Mouse (Mus musculus) kidney, embryonic 15.5 days (tissue): Measurements from ENCODE around the gene Cilp2. TPM values are rescaled to one million over a fixed set of nuclear protein-coding genes. Genes with fewer than 3 reads are reported as not detected.

ENCODE experiments used
- ATAC-seq: fragments of 200-750 bp; cut with Nextera tagmentation; replicated peaks from 2 replicates; pipeline ENCODE4 v1.8.0; 2017; ENCODE audit warnings: moderate TSS enrichment; ENCODE audit not compliant: low FRiP score
- H3K27ac ChIP-seq: fragments of 300-500 bp; sonication (generic); 2 replicates; pipeline ENCODE4 v1.5.1; 2015; ENCODE audit warnings: mild to moderate bottlenecking, inconsistent platforms
- H3K27me3 ChIP-seq: fragments of 300-500 bp; sonication (generic); 2 replicates; pipeline ENCODE4 v1.6.1; 2015; ENCODE audit warnings: inconsistent platforms
- H3K36me3 ChIP-seq: fragments of 300-500 bp; sonication (generic); 2 replicates; pipeline ENCODE4 v1.6.1; 2015; ENCODE audit warnings: inconsistent platforms
- H3K4me1 ChIP-seq: fragments of 300-500 bp; sonication (generic); 2 replicates; pipeline ENCODE4 v1.6.1; 2015; ENCODE audit warnings: inconsistent platforms
- H3K4me2 ChIP-seq: fragments of 300-500 bp; sonication (generic); 2 replicates; pipeline ENCODE4 v1.6.1; 2015; ENCODE audit warnings: moderate library complexity, mild to moderate bottlenecking, inconsistent platforms
- H3K4me3 ChIP-seq: fragments of 300-500 bp; sonication (generic); replicated peaks from 2 replicates; pipeline ENCODE4 v1.5.1; 2015; ENCODE audit warnings: mild to moderate bottlenecking, inconsistent platforms
- H3K9ac ChIP-seq: fragments of 300-500 bp; sonication (generic); 2 replicates; pipeline ENCODE4 v1.6.1; 2015; ENCODE audit warnings: mild to moderate bottlenecking, inconsistent platforms
- H3K9me3 ChIP-seq: fragments of 300-500 bp; sonication (generic); replicated peaks from 2 replicates; pipeline ENCODE4 v1.6.1; 2016; ENCODE audit warnings: inconsistent platforms
- WGBS: fragments of 180-500 bp; shearing (Covaris S2); methylation state at CpG from one replicate; pipeline ENCODE4 v1.1.7; 2015; ENCODE audit warnings: mixed read lengths; 5-methylcytosine and 5-hydroxymethylcytosine counted together
- polyA plus RNA-seq: library from polyadenylated mRNA; unstranded; fragments of >200 nt; fragmentation: Nextera tagmentation; extraction: Ambion mirVana; gene quantifications from 2 replicates; pipeline ENCODE4 v1.2.1, GENCODE M21; 2015

The Cilp2 gene
- polyA plus RNA-seq, 1 experiment from 2014 or later: 0.88 TPM

GRCm38 (mm10) chr8:69881261-69881865 is 6.1 kb downstream of the Cilp2 start:
- 0 out of 2 replicates have a peak overlapping the region, but pooled peaks have one; percentile 29 for H3K9ac ChIP-seq
- no peaks in the 10 kb centered on the region for H3K36me3 ChIP-seq
- no peaks in the 10 kb centered on the region for H3K9me3 ChIP-seq
- peaks cover 92% of the 10 kb centered on the region for H3K27me3 ChIP-seq
- peak overlapping the region; percentile 48 for H3K4me3 ChIP-seq
- no peak for ATAC-seq
- peak overlapping the region; percentile 67 for H3K4me2 ChIP-seq
- no peak overlapping the region for H3K27ac ChIP-seq
- H3K4me1 ChIP-seq: peaks cover 32% of the 10 kb centered on the region
- 17% methylated on average over 78 of the region's 79 CpGs for WGBS

GRCm38 (mm10) chr8:69880841-69881240 is 6.6 kb downstream of the Cilp2 start:
- Histone ChIP-seq H3K4me2 (peak overlapping the region; percentile 67), H3K9ac (no peak overlapping the region), H3K9me3 (no peaks in the 10 kb centered on the region), H3K27me3 (peaks cover 90% of the 10 kb centered on the region), H3K36me3 (no peaks in the 10 kb centered on the region), H3K27ac (no peak overlapping the region), H3K4me3 (peak overlapping the region; percentile 48), H3K4me1 (peaks cover 27% of the 10 kb centered on the region)
- no peak for ATAC-seq
- 9% methylated on average over 37 of the region's 37 CpGs for WGBS

GRCm38 (mm10) chr8:69879678-69880077 is 7.8 kb downstream of the Cilp2 start:
- H3K27ac ChIP-seq: no peak overlapping the region
- peaks cover 81% of the 10 kb centered on the region for H3K27me3 ChIP-seq
- peaks cover 27% of the 10 kb centered on the region for H3K4me1 ChIP-seq
- WGBS: 72% methylated on average over 8 of the region's 8 CpGs
- H3K36me3 ChIP-seq: no peaks in the 10 kb centered on the region
- no peak overlapping the region for H3K4me2 ChIP-seq
- H3K4me3 ChIP-seq: no peak overlapping the region
- no peak overlapping the region for H3K9ac ChIP-seq
- no peaks in the 10 kb centered on the region for H3K9me3 ChIP-seq
- no peak for ATAC-seq

- Histone ChIP-seq H3K9me3 (no peaks in the 10 kb centered on the region), H3K9ac (no peak overlapping the region), H3K4me3 (no peak overlapping the region), H3K27ac (no peak overlapping the region), H3K27me3 (peaks cover 66% of the 10 kb centered on the region), H3K4me1 (peaks cover 27% of the 10 kb centered on the region), H3K4me2 (no peak overlapping the region), H3K36me3 (no peaks in the 10 kb centered on the region)
- no peak for ATAC-seq
- 66% methylated on average over 3 of the region's 3 CpGs for WGBS
Observed at GRCm38 (mm10) chr8:69877992-69878391, 9.5 kb downstream of the Cilp2 start.

GRCm38 (mm10) chr8:69877396-69877795 is 10.1 kb downstream of the Cilp2 start:
- Histone ChIP-seq H3K36me3 (no peaks in the 10 kb centered on the region), H3K27me3 (peaks cover 60% of the 10 kb centered on the region), H3K9ac (no peak overlapping the region), H3K27ac (no peak overlapping the region), H3K9me3 (no peaks in the 10 kb centered on the region), H3K4me2 (no peak overlapping the region), H3K4me3 (no peak overlapping the region), H3K4me1 (peaks cover 21% of the 10 kb centered on the region)
- ATAC-seq: no peak
- WGBS: 83% methylated on average over 4 of the region's 4 CpGs

- Histone ChIP-seq H3K9me3 (no peaks in the 10 kb centered on the region), H3K9ac (no peak overlapping the region), H3K27ac (no peak overlapping the region), H3K27me3 (peaks cover 55% of the 10 kb centered on the region), H3K4me2 (no peak overlapping the region), H3K4me3 (no peak overlapping the region), H3K36me3 (no peaks in the 10 kb centered on the region), H3K4me1 (peaks cover 17% of the 10 kb centered on the region)
- 69% methylated on average over 10 of the region's 10 CpGs for WGBS
- no peak for ATAC-seq
Observed at GRCm38 (mm10) chr8:69876967-69877366, 10.5 kb downstream of the Cilp2 start.

GRCm38 (mm10) chr8:69876097-69876496 is 11.4 kb downstream of the Cilp2 start:
- H3K36me3 ChIP-seq: no peaks in the 10 kb centered on the region
- no peak overlapping the region for H3K9ac ChIP-seq
- no peak overlapping the region for H3K4me3 ChIP-seq
- no peak overlapping the region for H3K4me2 ChIP-seq
- peaks cover 8% of the 10 kb centered on the region for H3K4me1 ChIP-seq
- no peaks in the 10 kb centered on the region for H3K9me3 ChIP-seq
- H3K27me3 ChIP-seq: peaks cover 47% of the 10 kb centered on the region
- no peak for ATAC-seq
- no peak overlapping the region for H3K27ac ChIP-seq
- WGBS: 46% methylated on average over 10 of the region's 10 CpGs

- Histone ChIP-seq H3K4me2 (no peak overlapping the region), H3K27ac (no peak overlapping the region), H3K9me3 (no peaks in the 10 kb centered on the region), H3K27me3 (peaks cover 32% of the 10 kb centered on the region), H3K36me3 (no peaks in the 10 kb centered on the region), H3K4me1 (0 out of 2 replicates have a peak, but pooled peaks cover 5% of the 10 kb centered on the region), H3K9ac (0 out of 2 replicates have a peak overlapping the region, but pooled peaks have one; percentile 3), H3K4me3 (no peak overlapping the region)
- ATAC-seq: 0 out of 2 replicates have a peak, but pooled peaks have one; percentile 15
- 67% methylated on average over 13 of the region's 13 CpGs for WGBS
Observed at GRCm38 (mm10) chr8:69874654-69875053, 12.8 kb downstream of the Cilp2 start.

GRCm38 (mm10) chr8:69874155-69874554 is 13.3 kb downstream of the Cilp2 start:
- ATAC-seq: no peak
- Histone ChIP-seq H3K4me1 (0 out of 2 replicates have a peak, but pooled peaks cover 5% of the 10 kb centered on the region), H3K4me3 (no peak overlapping the region), H3K27me3 (peaks cover 27% of the 10 kb centered on the region), H3K9me3 (no peaks in the 10 kb centered on the region), H3K36me3 (no peaks in the 10 kb centered on the region), H3K9ac (no peak overlapping the region), H3K4me2 (no peak overlapping the region), H3K27ac (no peak overlapping the region)
- 13% methylated on average over 9 of the region's 9 CpGs for WGBS

- H3K27ac ChIP-seq: no peak overlapping the region
- H3K4me1 ChIP-seq: 0 out of 2 replicates have a peak, but pooled peaks cover 5% of the 10 kb centered on the region
- no peak for ATAC-seq
- WGBS: 83% methylated on average over 6 of the region's 6 CpGs
- H3K36me3 ChIP-seq: no peaks in the 10 kb centered on the region
- no peak overlapping the region for H3K9ac ChIP-seq
- no peak overlapping the region for H3K4me2 ChIP-seq
- H3K9me3 ChIP-seq: no peaks in the 10 kb centered on the region
- H3K27me3 ChIP-seq: peaks cover 4% of the 10 kb centered on the region; the same call in 1 of the 2 replicates
- no peak overlapping the region for H3K4me3 ChIP-seq
Observed at GRCm38 (mm10) chr8:69870907-69871306, 16.6 kb downstream of the Cilp2 start.

GRCm38 (mm10) chr8:69870003-69870765 is 17.3 kb downstream of the Cilp2 start:
- 82% methylated on average over 11 of the region's 11 CpGs for WGBS
- H3K4me2 ChIP-seq: no peak overlapping the region
- no peak for ATAC-seq
- H3K9me3 ChIP-seq: no peaks in the 10 kb centered on the region
- no peak overlapping the region for H3K27ac ChIP-seq
- no peaks in the 10 kb centered on the region for H3K36me3 ChIP-seq
- no peak overlapping the region for H3K9ac ChIP-seq
- H3K4me1 ChIP-seq: 0 out of 2 replicates have a peak, but pooled peaks cover 5% of the 10 kb centered on the region
- H3K27me3 ChIP-seq: peaks cover 4% of the 10 kb centered on the region; the same call in 1 of the 2 replicates
- H3K4me3 ChIP-seq: no peak overlapping the region

- no peak overlapping the region for H3K4me2 ChIP-seq
- no peak overlapping the region for H3K9ac ChIP-seq
Observed at GRCm38 (mm10) chr8:69867696-69868326, 19.7 kb downstream of the Cilp2 start.

More at GRCm38 (mm10) chr8:69867696-69868326, 19.7 kb downstream of the Cilp2 start:
- Histone ChIP-seq H3K36me3 (no peaks in the 10 kb centered on the region), H3K27ac (no peak overlapping the region), H3K27me3 (no peaks in the 10 kb centered on the region), H3K9me3 (no peaks in the 10 kb centered on the region), H3K4me1 (no peaks in the 10 kb centered on the region), H3K4me3 (no peak overlapping the region)
- 68% methylated on average over 5 of the region's 5 CpGs for WGBS
- no peak for ATAC-seq
